Mouse (Mus musculus): Measurements from ENCODE around the gene C130050O18Rik.

The C130050O18Rik gene

DNA sequence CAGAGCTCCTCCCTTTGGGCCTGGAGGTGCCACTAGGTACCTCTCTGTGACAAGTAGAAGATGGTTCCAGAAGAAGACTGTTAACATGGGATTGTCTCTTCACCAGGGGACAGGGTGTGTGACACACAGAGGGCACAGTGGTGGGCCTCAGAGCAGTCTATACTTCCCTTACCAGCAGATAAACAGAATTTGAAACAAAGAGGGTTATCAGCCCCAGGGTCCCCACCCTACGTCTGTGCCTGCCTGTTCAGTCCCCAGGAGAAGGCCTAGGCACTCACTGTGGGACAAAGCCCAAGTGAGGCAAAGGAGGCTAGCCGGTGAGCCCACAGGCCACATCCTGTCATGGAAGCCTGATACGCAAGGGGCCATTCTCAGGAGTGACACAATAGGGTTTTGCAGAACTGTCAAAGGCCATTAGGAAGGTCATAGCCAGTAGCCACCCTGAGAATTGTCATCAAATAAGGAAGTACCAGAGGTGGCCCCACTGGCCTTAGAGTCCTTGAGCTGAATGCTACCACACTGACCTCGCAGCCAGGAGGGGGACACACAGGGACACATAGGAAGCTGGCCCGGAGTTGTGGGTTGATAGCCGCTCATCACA lies at the start of gene C130050O18Rik:
C130050O18Rik (plus strand) TSS at position 480 of the 601 bp plus-strand sequence.
- DNase-seq (ENCODE audit: low spot score in 2 of 2) = peak in 1 of 2 experiments; percentile 42

DNA sequence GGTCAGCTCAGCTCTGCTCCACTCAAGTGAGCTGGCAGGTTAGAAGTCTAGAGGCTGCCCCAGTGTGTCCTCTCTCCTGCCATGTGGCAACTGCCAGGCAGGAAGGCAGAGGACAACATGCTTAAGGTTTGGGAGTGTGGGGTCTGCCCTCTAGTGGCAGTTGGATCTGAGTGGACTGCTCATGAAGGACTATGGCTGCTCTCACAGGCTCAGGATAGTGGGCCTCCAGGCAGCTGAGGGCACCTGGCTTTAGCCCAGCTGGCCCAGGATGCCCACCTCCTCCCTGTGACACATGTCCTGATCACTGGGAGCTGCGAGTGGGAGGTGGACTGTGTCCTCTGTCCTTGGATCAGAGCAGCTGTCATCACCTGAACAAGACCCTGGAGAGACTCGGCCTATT lies 46.4 kb upstream of the C130050O18Rik start:
- DNase-seq (ENCODE audit: low spot score in 2 of 2) = peak in 1 of 2 experiments; percentile 50

DNA sequence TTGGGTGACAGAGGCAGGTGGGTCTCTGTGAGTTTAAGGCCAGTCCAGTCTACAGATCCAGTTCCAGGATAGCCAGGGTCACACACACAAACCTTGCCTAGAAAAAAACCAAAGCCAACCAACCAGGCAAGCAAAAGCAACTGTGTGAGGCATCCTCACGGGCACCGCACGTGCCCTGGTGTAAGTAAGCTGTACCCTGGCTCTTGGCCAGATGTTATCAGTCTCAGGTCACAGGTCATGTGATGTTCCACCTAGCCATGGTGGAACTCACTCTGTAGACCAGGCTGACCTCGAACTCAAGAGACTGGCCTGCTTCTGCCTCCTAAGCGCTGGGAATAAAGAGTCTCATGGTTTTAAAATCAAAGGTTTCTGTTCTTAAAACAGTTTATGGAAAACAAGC lies 45.8 kb upstream of the C130050O18Rik start:
- no peak for DNase-seq (ENCODE audit: low spot score in 2 of 2)

DNA sequence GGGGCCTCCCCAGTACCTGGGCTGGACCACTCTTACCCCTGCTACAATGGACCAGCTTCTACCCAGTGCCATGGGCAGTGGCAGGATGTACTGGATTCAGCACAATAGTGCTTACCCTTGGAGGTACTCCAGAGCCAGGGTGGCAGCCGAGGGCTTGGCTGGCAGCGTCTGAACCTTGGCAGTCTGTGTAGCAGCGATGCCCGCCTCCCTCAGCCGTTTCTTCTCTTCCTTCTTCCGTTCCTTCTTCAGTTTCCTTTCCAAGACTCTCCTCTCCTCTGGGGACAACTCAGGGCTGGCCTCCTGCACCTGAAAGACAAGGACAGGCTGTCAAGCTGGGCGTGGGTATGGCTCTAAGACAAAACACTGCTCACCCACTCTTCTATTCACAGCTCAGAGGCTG lies 41.2 kb upstream of the C130050O18Rik start:
- DNase-seq (ENCODE audit: low spot score in 2 of 2) = no peak

DNA sequence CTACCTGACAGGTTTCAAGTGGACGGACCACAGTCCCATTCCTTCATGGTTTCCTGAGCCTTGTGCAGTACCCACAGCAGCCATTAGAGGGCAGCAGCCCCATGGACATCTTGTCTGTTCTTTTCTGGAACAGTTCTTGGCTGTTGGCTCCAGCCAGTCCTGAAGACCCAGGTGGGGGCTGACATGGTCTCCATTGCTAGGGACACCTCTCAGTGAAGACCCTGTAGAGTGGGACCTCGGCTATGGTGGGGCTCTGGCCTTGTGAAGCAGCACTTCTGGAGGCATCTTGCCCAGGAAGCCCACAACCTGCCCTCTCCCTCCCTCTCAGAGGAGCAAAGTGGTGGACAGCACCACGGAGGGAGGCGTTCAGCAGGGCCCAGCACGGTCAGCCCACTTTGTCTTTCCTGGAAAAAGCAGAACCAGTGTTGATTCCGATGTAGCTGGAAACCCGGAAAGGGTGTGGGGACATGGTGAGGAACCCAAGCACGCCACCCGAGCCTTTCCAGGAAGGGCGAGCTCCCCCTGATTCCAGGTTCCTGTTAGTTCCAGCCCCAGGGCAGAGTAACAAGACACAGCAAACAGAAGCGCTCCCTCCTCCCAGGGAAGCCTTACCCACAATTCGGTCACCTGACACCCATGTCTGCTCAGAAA lies 40.7 kb upstream of the C130050O18Rik start:
- peak; percentile 87 to 98 for DNase-seq (ENCODE audit: low spot score in 2 of 2)

DNA sequence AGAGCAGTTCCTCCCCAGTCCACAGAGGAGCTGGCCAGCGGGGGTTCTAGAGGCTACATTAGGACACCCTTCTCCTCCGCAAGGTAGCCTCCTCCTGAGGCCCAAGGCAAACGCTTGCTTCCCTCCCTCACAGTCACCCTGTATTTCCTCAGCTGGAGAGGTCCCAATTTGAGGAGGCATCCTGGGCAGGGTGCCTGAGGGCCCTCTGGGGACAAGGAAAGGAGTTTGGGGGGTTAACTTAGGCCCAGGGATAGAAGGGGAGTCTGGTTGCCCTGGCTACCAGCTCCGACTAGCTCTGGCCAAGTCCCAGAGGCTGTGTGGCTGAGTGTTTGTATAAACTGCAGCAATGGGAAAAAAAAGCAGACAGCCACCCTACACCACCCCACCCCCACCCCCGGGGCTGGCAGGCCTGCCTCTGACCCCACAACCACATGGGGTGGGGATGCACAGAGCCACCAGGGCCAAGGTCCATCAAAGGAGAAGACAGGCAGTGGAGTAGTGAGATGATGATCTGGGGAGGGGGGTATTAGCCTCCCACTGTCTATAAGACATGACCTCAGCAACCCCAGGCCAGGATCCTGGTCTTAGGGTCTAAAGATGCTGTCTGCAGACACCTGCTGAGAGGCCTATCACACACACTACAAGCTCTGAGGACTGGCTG lies 40.0 kb upstream of the C130050O18Rik start:
- no peak for DNase-seq (ENCODE audit: low spot score in 2 of 2)

DNA sequence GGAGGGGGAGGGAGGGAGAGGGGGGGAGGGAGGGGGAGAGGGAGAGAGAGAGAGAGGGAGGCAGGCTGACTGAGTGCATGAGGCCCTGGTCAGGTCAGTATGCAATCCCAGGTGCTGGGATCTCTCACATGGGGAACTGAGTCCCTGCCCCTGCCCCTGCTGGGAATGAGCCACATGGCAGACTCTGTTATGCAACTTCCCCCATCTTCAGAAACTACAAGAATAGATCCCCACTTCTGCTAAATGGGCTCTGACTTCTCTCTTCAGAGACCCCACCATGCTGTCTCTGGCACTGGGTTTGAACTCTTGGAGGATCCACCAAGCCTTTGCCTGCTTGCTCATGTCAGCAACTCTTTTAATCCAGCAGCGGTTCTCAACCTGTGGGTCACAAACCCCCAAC lies 39.3 kb upstream of the C130050O18Rik start:
- no peak for DNase-seq (ENCODE audit: low spot score in 2 of 2)

DNA sequence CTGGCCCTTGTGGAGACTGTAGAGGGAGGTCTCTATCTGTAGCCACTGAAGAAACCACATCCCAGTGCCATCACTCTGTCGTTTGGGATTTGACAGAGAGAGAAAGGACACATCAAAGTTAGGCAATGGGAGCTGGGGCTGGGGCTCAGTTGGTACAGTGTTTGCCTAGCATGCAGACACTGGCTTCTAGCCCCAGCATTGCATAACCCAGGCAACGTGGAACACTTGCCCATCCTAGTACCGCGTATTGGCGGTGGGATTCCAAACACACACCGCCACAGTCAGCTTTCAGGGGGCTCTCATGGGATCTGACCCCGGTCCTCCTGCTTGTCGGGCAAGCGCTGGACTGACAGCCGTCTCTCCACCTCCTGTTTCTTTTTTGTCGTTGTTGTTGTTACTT lies 38.6 kb upstream of the C130050O18Rik start:
- no peak for DNase-seq (ENCODE audit: low spot score in 2 of 2)

DNA sequence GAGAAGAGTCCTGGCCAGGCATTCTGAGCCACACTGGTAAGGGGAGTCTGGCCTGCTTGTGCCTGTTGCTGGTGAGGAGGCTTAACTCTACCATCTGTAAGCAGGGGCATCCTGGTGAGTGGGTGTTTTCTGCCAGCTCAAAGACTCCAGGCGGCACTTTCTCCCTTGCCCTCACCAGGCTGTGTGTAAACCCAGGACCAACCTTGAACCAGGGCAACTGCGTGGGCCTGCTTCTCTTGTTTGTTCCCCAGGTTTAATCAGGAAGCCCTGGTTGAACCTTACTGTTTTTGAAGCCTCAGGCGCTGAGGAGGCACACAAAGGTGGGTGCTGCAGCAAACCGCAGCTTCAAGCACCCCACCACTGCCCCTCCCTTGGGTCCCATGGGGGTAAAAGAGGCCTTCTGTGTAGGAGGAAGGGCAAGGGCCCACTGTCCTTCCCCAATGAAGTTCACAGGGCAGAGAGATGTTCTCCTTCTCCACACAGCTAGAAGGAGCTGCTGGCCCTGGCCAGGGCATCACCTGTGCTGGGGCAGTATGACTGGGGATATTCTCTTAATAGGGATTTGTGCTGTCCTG lies 37.1 kb upstream of the C130050O18Rik start:
- peak; percentile 68 to 77 for DNase-seq (ENCODE audit: low spot score in 2 of 2)

DNA sequence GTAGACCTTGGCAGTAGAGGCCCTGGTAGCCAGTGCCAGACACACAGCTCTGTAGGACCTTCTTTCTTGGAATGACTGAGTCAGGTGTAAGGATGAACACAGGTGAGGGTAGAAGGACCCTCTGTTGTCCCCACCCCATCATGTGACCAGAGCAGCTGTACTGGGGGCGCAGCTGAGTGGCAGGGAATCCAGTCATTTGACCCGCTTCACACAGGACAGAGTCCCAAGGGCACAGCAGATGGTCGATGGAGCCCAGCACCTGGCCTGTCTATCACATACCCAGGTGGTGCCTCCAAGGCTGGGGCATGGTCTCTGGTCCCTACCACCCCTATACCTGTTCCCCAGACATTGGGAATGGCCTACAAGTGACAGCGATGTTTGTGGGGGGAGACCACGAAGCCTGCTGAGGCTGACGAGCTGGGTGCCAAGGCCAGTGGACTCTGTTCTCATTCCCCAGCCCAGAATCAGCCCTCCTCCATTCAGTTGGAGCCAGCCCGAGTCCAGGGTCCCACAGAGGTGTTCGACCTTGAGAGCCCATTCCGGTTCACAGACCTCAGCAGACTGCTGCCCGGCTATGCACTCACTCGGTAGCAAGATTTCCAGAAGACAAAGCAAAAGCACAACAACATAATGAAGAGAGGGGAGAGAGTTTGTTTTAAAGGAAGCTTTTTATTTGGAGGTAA lies 36.3 kb upstream of the C130050O18Rik start:
- no peak for DNase-seq (ENCODE audit: low spot score in 2 of 2)

DNA sequence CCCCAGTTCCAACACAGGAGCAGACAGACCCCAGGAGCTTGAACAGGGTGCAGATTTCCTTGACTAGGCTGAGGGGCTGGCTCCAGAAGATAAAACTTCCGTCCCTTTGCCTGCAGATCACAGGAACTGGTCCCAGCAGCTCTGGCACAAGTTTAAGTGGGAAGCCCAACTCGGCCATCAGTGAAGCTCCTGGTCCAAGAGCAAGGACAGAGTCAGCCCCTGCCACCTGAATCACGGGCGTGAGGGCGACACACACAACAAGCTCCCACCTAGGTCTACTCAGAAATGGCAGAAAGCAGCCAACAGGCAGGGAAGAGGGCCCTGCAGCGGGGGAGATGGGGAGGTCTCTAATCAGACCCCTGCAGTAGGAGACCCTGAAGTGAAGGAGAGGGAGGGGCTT lies 34.7 kb upstream of the C130050O18Rik start:
- no peak for DNase-seq (ENCODE audit: low spot score in 2 of 2)

DNA sequence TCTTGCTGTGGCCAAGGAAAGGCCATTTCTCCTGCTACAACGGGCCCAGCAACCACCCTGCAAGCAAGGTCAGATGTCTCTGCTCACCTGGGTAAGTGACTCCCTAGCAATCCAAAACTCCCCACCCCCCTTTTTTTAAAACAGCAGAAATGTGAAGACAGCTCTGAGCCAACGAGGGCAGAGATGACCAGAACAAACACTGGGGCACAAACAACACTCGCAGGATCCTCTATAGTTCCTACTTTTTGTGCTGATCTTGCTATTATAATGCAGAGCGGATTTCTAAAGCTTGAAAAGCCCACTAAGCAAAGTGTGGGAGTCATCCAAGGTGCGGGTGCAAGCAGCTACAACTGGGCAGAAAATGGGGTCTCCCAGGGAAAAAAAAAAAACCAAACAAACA lies 34.0 kb upstream of the C130050O18Rik start:
- DNase-seq (ENCODE audit: low spot score in 2 of 2) = no peak

DNA sequence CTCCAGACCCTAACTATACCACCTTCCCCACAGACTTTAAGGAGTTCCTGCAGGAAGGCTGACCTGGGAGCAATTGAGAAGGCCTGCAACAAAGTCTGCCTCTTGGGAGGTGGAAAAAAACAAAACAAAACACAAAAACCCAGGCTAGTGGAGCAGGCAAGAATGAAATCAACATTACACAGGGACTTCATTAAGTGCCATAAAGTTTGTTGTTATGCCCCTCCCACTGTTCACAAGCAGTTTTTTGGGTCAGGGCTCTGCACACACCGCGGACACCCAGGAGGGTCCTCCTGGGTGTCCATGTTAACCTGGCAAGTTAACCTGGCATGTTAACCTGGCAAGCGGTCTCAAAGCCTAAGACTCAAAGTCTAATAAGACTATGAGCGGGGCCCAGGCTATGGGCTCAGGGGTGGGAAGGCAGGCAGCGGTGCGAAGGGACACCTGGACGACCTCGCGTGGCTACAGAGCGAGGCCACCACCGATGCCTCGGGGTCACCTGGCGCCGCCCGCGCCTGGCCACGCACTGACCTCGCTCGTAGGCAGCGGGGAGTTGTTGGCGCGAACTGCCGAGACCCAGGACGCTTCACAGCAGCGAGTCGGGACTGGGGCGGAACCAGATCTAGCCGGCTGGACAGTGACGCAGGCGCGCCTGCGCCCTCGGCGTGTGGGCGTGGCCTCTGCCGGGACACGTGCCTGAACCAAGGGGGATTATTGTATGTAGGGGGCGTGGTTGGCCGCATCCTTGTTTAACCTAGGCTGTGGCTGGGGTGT lies 33.3 kb upstream of the C130050O18Rik start:
- peak; percentile 92 to 96 for DNase-seq (ENCODE audit: low spot score in 2 of 2)

DNA sequence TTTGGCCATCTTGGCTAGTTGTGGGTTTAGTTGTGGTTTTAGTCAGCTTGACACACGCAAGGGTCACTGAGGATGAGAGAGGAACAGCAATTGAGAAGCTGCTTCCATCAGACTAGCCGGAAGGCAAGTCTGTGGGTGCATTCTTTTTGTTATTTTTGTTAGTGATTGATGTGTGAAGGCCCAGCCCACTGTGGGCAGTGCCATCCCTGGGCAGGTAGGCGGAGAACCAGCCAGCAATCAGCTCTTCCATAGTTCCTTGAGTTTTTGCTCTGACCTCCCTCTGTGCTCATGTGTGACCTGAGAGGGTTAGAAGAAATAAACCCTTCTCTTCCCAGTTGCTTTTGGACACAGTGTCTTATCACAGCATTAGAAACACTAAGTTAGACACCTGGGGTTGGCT lies 32.0 kb upstream of the C130050O18Rik start:
- no peak for DNase-seq (ENCODE audit: low spot score in 2 of 2)

DNA sequence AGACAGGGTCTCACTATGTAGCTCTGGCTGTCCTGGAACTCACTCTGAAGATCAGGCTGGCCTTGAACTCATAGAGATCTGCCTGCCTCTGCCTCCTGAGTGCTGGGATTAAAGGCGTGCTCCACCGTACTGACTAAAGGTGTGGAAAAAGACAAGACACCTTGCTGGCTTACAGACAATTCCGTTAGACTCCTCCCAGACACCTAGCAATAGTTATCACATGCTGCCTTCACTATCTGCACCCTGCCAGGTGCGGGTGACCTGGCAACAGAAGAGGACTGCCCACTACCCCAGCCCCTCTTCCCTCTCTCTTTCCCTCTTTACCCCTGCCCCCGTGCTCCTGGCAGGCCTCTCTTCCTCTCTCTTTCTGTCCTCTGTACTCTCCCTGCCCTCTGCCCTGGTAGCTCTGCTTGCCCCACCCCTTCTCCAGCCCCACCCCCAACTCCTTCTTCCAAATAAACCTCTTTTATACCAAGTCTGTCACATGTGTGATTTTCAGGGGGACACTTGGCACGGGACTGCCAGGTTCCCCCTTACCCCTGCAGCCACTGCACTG lies 31.1 kb upstream of the C130050O18Rik start:
- no peak for DNase-seq (ENCODE audit: low spot score in 2 of 2)

DNA sequence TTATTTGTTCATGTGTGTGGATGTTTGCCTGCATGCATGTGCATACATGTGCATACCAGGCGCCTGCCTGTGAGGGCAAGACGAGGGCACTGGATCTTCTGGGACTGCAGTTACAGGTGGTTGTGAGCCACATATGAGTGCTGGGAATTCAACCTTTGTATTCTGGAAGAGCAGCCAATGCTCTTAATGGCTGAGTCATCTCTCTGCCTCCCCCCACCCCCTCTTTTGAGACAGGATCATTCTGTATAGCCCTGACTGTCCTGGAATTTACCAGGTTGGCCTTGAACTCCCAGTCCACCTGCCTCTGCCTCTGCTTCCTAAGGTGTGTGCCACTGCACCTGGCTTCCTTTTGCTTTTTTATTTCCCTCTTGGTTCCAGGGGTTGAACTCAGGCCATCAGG lies 30.2 kb upstream of the C130050O18Rik start:
- DNase-seq (ENCODE audit: low spot score in 2 of 2) = no peak

DNA sequence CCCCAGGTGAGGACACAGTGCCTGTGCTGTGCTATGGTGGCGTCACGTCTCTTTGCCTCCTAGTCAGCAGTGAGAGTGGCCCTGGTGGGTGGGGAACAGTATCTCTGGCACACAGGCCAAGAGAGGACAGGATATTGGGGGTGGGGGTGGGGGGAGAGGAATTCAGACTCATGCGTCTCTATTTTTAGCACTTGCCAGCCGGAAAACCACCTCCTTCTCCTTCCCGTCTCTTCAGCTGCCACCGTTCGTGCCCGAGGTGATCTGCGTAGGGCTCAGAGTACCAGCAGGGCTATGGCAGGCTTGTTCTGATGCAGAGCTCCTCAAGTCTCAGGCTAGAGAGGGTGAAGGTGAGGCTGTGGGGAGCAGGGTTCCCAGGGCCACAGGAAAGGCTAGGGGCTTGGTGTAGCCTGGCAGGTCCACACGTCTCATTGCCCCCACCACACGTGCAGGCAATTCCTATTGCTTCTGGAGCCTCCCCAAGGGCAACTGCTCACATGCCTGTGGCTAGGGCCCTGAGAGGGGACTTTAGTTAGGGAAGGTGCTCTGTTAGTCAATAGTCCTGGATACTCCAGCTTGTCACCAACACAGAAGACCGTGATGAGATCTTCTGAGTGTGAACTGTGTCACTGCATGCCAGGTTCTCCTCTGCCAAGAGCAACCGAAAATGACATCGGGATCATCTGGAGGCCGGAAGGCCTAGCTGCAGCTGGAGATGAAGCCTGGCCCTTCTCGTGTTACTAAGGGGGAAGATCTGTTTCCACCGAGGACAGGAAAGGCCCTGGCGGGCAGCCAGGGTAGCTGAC lies 27.4 kb upstream of the C130050O18Rik start, which contains the start of gene Gpr146:
Gpr146 (plus strand) TSS at position 230 of the 803 bp plus-strand sequence.
- peak; percentile 66 to 78 for DNase-seq (ENCODE audit: low spot score in 2 of 2)

DNA sequence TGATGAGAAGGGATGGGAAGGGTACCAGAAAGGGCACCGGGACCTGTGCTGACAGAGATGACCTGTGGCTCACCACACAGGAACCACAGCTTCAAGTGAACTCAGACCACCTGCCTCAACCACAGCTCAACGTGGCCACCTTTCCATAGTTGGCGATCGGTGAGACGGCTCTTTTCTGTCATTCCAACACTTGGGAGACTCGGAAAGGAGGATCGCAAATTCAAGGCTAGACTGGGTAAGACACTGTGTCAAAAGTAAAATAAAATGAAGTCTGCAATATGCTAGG lies 26.9 kb upstream of the C130050O18Rik start:
- DNase-seq (ENCODE audit: low spot score in 2 of 2) = no peak

DNA sequence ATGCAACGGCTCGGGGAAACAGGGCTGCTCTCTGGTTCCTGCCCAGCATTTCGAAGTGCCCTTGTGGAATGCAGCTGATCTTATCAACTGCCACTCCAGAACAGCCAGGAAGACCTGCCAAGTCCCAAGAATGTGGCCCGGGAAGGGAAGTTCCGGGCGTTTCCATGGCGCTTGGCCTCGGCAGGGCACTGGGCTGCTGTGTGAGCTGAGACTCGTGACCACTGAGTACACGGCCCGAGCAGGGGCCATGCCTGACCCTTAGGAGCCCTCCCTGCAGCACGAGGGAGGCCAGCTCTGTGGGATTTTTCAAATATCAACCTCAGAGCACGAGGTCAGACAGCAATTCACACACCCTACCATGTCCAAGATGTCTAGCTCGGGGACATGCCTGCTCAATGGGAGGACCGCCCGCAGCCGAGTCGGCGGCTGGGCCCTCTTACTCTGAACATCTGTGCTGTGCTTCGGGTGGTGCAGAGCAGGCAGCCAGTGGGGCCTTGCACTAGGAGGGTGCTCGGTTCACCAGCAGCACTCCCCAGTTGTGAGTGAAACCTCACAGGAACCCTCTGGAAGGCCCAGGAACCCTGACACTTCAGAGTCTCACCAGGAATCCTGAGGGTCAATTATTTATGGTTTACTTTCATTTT lies 26.0 kb upstream of the C130050O18Rik start:
- DNase-seq (ENCODE audit: low spot score in 2 of 2) = peak; percentile 52 to 78
